Mouse (Mus musculus) c-Kit-positive CD71-negative TER-119-negative erythroid progenitor cells, embryonic 14.5 days (primary cell): Measurements from ENCODE around the gene Lrrc46.

Experiments used
- DNase-seq: peaks from one replicate; pipeline ENCODE4 v3.0.0-alpha.2; 2013; ENCODE audit warnings: low read depth

The Lrrc46 gene

DNA sequence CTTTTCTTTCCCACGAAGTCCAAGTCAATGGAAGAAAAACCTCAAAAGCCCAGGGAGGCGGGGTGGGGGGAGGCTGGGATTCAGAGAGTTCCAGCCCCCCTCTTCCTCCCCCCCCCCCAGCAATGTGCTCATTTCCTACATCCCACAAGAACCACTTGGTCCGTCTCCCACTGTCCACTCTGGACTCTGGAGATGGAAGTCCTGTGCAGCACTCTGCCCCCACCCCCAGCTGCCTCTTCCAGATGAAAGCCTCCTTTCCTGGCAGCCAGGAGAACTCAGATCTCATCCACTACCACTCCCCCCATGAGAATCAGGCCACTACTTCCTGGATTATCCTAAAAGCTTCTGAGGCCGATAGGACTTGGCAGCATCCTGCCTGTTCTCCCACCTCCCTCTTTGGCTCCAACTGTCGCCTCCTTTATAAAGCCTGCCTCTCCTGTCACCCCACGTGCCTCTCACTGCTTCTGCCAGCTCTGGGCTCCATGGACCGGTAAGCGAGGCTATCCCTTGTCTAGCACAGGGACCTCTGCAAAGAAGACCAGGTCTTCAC, 28.0 kb downstream of the Lrrc46 start, which contains the start of gene Sp6:
Gene Sp6 (plus strand): TSS at position 274 of the 550 bp plus-strand sequence.
- DNase-seq, result no peak

DNA sequence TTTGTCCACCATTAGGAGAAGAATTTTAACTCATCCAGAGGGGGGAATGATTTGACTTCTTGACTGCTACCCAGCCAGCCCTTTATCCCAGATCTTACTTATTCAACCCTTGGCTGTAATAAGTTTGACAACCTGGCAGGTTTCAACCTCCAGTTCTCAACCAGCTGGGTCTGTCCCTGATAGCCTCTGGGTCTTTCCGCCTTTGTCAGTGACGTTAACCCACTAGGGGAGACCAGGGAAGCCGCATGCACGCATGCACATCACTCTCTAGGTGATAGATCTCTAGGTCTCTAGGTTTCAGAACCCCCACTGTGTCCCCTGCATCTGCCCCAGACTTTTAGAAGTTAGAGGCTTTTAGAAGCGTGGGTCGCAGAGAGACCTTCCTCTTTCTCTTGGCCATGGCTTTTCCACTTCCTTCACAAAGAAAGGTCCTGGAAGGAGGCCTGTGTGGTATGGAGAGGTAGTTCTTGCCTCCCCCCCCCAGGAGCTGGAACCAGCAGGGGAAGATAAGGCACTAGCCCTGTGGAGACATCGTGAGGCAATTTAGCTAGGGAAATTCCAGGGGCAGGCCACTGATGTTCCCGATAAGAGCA, 31.9 kb downstream of the Lrrc46 start:
- DNase-seq, result no peak

DNA sequence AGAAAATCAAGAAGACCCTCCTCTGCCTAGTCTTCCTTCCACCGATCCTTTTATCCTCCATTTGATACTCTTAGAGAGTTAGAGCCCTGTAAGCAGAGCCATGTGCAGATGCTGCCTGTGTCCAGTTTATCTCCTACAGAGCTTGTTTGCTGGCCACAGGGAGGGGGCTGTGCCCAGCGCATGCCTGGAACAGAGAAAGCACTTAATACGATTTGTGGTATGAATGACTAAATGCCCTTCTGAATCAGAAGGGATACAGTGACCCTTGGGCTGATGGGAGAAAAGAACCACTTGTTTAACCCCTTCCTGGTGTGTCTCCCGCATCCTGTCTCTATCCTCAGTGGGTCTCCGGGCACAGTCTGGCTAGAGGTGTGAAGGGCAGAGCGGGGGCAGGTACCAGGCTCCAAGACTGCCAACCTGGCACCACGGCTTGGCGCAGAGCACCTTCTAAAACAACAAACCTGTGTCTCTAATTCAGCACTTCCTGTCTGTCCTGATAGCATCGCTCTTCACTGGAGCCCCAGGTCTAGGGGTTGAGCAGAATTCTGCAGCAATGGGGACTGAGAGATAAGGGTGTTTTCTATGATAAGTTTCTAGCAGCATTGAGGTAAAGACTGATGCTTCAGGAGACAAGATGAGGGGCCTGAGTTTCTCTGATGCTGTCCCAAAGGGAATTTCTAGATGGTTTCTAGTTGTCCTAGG, 34.0 kb downstream of the Lrrc46 start:
- no peak for DNase-seq

DNA sequence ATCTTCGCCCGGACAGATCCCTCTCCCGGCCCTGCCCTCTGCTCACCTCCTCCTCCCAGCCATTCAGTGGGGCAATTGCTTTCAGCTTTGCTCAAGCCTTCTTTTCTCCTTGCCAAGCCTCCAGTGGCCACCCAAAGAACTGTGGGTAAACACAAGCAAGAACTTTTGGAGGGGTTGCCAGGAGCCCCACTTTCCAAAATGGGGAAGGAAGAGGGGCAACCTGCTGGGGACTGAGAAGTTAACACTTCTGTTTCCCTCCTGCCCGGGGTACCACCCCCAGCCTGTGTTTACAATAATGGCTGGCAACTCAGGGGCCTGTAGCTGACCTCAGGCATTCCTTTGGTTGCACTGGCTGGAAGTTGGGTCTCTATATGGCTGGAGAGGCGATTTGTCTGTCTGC, 38.0 kb downstream of the Lrrc46 start:
- no peak for DNase-seq

DNA sequence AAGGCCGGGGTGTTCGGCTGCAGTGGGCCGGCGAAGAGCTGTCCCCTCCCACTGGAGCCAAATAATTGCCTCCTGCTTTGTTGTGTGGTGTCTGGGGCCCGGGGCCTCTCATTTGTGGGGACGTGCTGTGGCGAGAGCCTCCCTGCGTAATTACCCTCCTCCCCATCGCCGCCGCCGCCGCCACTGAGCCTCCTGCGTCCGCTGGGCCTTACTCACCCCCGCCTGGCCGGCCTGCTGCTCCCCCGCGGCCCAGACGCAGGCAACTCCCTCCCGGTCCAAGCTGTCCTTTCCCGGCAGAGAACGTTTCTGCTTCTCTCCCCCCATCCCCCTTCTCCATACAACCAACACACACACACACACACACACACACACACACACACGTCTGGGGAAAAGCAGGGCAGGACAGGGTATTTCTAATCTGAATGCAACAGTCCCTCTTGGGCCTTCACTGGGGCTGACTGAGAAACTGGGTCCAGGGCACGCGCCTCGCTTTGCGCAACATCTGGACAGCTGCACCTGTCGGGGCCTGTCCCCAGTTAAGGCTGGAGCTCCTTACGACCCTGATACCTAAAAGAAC, 43.7 kb downstream of the Lrrc46 start:
- DNase-seq, result no peak

DNA sequence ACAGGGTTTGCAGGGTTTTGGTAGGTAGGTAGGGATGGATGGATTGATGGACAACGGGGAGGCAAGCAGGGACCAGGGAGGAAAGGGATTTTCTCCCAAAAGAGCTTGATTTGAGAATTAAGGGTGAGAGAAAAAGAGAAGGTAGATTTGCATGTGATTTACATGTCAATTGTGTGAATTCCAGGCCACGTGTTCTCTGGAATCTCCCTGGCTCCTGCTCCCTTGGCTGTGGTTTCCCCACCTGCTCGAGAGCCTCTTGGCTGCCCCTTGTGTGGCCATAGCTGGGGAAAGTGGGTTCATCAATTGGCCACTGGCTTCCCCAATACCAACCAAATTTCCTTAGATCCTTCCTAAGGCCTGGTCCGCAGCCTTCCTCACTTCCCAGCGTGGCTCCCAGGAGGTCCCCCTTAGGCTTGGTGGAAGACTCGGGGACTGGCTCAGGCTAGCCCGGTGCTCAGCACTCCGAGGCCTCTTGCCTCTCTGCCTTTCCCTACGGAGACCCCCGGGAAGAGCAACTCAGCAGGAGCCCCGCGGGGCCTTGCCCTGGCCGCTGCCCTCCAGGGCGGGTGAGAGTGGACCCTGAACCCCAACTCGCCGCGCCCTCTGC, 44.3 kb downstream of the Lrrc46 start:
- DNase-seq, result no peak

DNA sequence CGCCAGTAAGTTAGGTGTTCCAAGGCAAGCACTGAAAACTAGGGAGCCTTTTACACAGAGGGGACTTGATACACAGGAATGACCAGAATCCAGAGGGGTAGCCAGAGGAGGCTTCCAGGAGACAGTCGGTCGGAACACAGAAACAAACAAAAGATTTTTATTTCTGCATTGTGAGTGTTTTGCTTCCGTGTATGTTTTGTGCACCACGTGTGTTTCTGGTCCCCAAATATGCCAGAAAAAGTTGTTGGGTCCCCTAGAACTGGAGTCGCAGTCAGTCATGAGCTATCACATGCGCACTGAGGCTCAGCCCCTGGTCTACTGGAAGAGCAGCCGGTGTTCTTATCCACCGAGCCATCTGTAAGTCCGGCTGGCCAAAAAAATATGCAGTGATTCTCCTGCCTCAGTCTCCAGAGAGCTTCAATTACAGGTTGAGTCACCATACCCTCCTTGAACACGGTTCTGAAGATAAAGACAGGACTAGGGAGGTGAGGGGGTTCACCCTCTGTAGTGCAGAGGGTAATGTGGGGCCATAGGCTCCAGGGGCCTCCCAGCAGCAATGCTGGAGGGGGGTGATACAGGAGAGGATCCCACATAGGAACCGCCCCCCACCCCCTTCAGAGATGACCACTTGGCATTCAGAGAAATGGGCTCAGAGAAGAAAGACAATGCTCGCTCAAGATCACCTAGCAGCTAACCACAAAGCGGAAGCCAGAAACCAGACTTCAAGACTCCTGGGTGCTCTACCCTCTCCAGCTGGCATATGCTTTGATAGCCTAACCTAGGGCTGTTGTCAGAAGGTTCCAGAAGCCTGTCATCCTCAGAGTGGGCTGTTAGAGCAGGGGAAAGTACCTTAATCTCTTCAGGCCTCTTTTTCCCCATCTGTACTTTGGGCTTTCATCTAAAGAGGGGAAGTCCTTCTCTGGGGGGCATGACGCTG, 45.1 kb downstream of the Lrrc46 start:
- no peak for DNase-seq

DNA sequence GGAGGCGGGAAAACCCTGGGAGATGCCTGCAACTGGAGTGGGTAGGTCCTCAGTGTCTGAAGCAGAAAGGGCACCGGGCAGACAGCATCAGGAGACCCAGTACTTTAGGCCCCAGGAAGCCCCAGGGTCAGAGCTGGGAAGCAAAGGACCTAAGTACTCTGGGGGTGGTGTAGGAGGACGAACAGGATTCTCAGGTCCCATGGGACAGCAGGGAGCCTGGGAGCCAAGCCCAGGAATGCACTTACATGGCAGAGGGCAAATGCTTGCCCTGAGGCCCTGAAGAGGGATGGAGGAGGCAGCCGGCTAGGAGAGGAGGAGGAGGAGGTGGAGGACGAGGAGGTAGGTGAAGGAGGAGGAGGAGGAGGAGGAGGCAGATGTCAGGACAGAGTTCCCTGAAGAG, 46.2 kb downstream of the Lrrc46 start:
- no peak for DNase-seq

DNA sequence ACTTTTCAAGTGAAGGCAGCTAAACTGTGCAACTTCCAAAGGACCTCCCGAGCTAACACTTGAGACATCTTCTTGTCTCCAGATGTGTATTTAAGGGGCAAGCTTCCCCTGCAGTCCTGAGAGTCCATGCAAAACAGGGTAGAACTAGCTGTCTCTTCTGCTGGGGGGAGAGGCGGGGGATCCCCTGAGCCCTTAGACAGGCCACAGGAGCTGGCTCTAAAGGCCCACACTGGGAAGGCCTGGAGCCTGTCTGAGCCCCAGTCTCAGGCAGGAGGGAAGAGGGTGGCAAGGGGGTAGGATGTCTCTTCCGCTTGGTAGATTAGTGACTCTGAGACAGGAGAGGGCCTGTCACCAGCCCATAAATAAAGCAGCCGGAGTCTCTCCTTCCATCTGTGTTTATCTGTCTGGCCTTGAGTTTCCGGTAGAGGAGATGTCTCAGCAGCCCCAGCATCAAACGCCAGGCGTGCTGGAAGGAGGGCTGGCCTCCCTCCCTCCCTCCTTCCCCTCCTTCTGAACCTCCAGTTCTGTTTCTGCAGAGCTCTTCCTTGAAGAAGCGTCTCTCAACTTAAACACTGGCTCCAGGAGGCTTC, 48.4 kb downstream of the Lrrc46 start:
- no peak for DNase-seq

DNA sequence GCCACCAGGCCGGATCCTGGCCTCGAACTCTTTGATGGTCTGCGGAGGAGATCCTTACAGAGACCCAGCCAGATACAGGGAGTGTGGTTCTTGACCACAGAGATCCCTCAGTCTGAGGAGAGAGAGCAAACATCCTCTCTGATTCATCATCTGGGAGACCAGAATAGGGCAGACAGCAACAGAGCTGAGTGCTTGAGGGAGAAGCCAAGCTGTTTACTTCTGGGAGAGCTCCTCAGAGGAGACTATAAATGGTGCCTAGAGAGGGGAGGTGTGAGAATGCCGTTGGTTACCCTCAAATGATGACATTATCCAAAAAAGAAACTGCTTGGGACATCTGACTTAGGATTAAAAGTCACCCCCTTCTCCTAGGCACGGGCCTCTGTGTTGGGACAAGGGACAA, 49.7 kb downstream of the Lrrc46 start:
- DNase-seq, result no peak

DNA sequence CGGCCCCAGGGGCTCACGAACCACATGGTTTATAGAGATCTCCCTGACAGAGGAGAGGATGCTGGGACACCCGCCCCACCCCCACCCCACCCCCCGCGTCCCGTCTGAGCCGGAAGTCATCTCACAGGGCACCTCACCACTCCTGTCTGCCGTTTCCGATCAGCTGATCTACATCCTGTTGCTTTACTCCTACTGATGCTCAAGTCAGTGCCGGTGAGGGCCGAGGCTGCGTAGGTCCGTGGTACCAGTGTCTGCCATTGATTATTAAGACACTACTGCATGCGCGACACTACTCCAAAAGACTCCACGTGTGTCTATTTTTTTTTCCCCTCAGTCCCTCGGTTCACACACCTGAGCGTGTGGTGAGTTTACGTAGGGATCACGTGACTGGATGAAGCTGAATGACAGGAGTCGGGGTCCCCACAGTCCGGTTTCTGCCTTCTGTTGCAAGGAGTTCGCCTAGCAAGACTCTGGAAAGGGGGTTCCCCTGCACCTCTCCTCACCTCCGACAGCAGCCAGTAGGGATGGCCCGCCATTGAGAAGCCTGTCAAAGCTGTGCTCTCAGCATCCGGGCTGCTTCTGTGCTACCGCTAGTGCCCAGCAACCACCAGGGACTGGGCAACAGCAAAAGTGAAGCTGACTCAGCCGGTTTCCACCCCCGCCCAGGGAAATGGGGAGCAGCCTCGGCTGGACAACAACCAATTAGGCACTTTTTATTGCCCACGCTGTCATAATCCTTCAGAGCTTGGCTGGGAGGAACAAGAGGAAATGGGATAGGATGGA, 53.1 kb downstream of the Lrrc46 start:
- no peak for DNase-seq

DNA sequence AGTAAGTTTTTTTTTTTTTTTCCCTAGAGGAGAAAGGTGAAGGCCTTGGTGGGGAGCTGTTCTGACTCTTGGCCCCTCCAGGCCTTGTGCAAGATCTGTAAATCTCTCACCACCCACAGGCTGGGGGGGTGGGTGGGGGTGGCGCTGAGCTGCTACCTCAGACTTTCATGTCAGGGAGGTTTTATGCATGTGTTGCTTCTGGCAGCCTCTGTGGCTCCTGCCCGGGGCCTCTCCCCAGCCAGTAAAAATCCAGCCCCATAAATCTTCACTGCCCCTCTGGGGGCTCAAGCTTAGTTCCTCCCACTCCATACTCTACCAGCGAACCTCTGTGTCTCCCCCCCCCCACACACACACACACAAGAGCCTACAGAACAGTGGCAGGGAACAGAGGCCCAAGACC, 54.7 kb downstream of the Lrrc46 start:
- DNase-seq, result no peak

DNA sequence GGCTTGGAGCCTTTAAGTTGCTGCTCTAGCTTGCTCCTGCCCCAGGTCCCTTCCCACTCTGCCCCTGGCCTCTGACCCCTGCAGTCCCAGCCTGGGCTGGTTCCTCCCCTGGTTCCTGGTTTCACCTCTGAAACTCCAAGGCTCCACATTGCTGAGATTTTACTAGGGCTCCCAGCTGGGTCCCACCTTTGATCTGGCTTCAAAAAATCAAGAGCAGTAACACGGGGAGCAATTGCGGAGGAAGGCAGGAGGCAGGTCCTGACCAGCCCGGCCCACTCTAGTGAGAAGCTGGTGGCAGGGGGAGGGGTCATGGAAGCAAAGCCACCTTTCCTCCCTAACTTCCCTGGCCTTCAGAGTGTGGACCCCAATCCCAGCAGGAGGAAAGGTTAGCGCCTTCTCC, 56.3 kb downstream of the Lrrc46 start:
- no peak for DNase-seq
